Mouse (Mus musculus): ENCODE data around the gene Ctc1.
"Not testable (repeated sequence)": the region's sequence is repeated elsewhere in the genome, so short reads cannot be mapped to it uniquely, and the experiment has no call there.

Gene Ctc1

GRCm38 (mm10) chr11:69008182-69009121 is 7.3 kb upstream of the Ctc1 start, which contains the start of gene Pfas:
Gene Pfas (minus strand): TSS chr11:69008460.
- peak; percentile 74 for DNase-seq

GRCm38 (mm10) chr11:69009508-69009907 is 6.2 kb upstream of the Ctc1 start:
- no peak for DNase-seq

- no peak for DNase-seq
These were observed 5.0 kb upstream of the Ctc1 start for GRCm38 (mm10) chr11:69010400-69011323.

GRCm38 (mm10) chr11:69011445-69011844 is 4.3 kb upstream of the Ctc1 start:
- DNase-seq, result not testable (repeated sequence)

- peak; percentile 94 for DNase-seq
These were observed 3.6 kb upstream of the Ctc1 start for GRCm38 (mm10) chr11:69012071-69012601.

GRCm38 (mm10) chr11:69016755-69017154 is 1.0 kb downstream of the Ctc1 start:
- no peak for DNase-seq

GRCm38 (mm10) chr11:69020691-69021090 is 5.0 kb downstream of the Ctc1 start:
- DNase-seq, result no peak

- DNase-seq, result no peak
These were observed 10.9 kb downstream of the Ctc1 start for GRCm38 (mm10) chr11:69026562-69026961.

GRCm38 (mm10) chr11:69028805-69029204 is 13.1 kb downstream of the Ctc1 start:
- DNase-seq, result no peak

GRCm38 (mm10) chr11:69033552-69033951 is 17.8 kb downstream of the Ctc1 start:
- no peak for DNase-seq

- DNase-seq, result no peak
These were observed 18.9 kb downstream of the Ctc1 start for GRCm38 (mm10) chr11:69034585-69034984.

GRCm38 (mm10) chr11:69035411-69035810 is 19.7 kb downstream of the Ctc1 start:
- no peak for DNase-seq

GRCm38 (mm10) chr11:69035849-69036248 is 20.1 kb downstream of the Ctc1 start:
- DNase-seq, result peak; percentile 90

- DNase-seq, result peak; percentile 86
These were observed 20.9 kb downstream of the Ctc1 start for GRCm38 (mm10) chr11:69036486-69037230.

- peak; percentile 74 for DNase-seq
These were observed 21.7 kb downstream of the Ctc1 start for GRCm38 (mm10) chr11:69037231-69038061.

GRCm38 (mm10) chr11:69038173-69038572 is 22.5 kb downstream of the Ctc1 start:
- DNase-seq, result no peak

GRCm38 (mm10) chr11:69045531-69046394 is 30.1 kb downstream of the Ctc1 start, which contains the start of gene Aurkb:
Gene Aurkb (plus strand): TSS chr11:69045647.
- DNase-seq, result peak; percentile 60

GRCm38 (mm10) chr11:69046395-69046774 is 30.7 kb downstream of the Ctc1 start:
- no peak for DNase-seq

GRCm38 (mm10) chr11:69047592-69047991 is 31.9 kb downstream of the Ctc1 start:
- DNase-seq, result no peak

GRCm38 (mm10) chr11:69048151-69048550 is 32.4 kb downstream of the Ctc1 start:
- DNase-seq, result no peak
